Mouse (Mus musculus): ENCODE measurements around the gene Bnip1. TPM values are rescaled to one million over a fixed set of nuclear protein-coding genes. Genes with fewer than 3 reads are reported as not detected.

The Bnip1 gene
- polyA plus RNA-seq (2015; fragmentation: Illumina TruSeq; extraction: RNeasy Lipid Tissue Mini Kit (QIAGEN cat#74804); ENCODE audit: insufficient read depth, low replicate concordance): 46.1 TPM

DNA sequence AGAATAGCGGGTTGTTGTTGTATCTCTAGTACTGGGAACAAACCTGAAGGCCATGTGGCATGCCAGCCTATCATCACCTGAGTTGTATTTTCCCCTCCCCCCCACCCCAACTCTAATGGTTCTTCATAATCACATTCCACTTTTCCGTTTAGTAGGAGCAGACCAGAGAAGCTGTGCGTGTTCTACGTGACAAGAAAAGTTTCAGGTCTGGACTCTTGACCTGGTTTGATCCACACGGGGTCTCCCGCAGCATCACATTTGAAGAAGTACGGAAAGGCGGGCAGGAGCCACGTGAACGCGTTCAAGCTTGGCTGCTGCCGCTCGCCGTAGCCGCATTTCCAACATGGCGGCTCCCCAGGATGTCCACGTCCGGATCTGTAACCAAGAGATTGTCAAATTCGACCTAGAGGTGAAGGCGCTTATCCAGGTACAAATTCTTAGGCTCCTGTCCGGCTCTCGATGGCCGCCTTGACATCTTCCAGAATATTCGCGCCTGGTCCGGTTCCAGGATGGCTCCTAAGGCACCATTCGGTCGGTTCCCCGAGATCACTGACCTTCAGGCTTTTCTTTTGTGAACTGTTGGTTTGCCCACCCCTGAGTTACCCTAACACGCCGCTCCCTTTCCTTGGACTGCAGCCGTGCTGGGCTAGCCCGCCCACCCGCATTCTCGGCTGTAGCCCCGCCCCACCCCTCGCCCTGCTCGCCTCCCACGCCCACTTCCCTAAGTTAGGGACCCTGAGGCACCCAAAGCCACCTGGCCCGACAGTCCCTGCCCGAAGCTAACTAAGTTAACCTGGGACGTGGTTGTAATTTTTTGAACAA is at the start of gene Bnip1:
TSS of gene Bnip1 (plus strand) at position 317 of the 822 bp plus-strand sequence.

Other genes starting within 250 kb of the Bnip1 start
- 31.6 TPM for gene Ergic1, start 219.6 kb upstream of the Bnip1 start, polyA plus RNA-seq (2015; fragmentation: Illumina TruSeq; extraction: RNeasy Lipid Tissue Mini Kit (QIAGEN cat#74804); ENCODE audit: insufficient read depth, low replicate concordance)
- gene Dusp1, start 218.9 kb upstream of the Bnip1 start, polyA plus RNA-seq (2015; fragmentation: Illumina TruSeq; extraction: RNeasy Lipid Tissue Mini Kit (QIAGEN cat#74804); ENCODE audit: insufficient read depth, low replicate concordance): 38.0 TPM
- gene Atp6v0e, start 117.8 kb upstream of the Bnip1 start, polyA plus RNA-seq (2015; fragmentation: Illumina TruSeq; extraction: RNeasy Lipid Tissue Mini Kit (QIAGEN cat#74804); ENCODE audit: insufficient read depth, low replicate concordance): 181 TPM
- gene Crebrf, start 65.4 kb upstream of the Bnip1 start, polyA plus RNA-seq (2015; fragmentation: Illumina TruSeq; extraction: RNeasy Lipid Tissue Mini Kit (QIAGEN cat#74804); ENCODE audit: insufficient read depth, low replicate concordance): 61.7 TPM
- not detected for gene Nkx2-5, start 63.9 kb downstream of the Bnip1 start, polyA plus RNA-seq (2015; fragmentation: Illumina TruSeq; extraction: RNeasy Lipid Tissue Mini Kit (QIAGEN cat#74804); ENCODE audit: insufficient read depth, low replicate concordance)
- 2.3 TPM for gene Kifc5b, start 136.0 kb downstream of the Bnip1 start, polyA plus RNA-seq (2015; fragmentation: Illumina TruSeq; extraction: RNeasy Lipid Tissue Mini Kit (QIAGEN cat#74804); ENCODE audit: insufficient read depth, low replicate concordance)
- gene Phf1, start 152.0 kb downstream of the Bnip1 start, polyA plus RNA-seq (2015; fragmentation: Illumina TruSeq; extraction: RNeasy Lipid Tissue Mini Kit (QIAGEN cat#74804); ENCODE audit: insufficient read depth, low replicate concordance): 41.9 TPM
- gene Cuta, start 158.5 kb downstream of the Bnip1 start, polyA plus RNA-seq (2015; fragmentation: Illumina TruSeq; extraction: RNeasy Lipid Tissue Mini Kit (QIAGEN cat#74804); ENCODE audit: insufficient read depth, low replicate concordance): 59.0 TPM
- gene Syngap1, start 160.2 kb downstream of the Bnip1 start, polyA plus RNA-seq (2015; fragmentation: Illumina TruSeq; extraction: RNeasy Lipid Tissue Mini Kit (QIAGEN cat#74804); ENCODE audit: insufficient read depth, low replicate concordance): 2.5 TPM
- 29.6 TPM for gene Zbtb9, start 192.1 kb downstream of the Bnip1 start, polyA plus RNA-seq (2015; fragmentation: Illumina TruSeq; extraction: RNeasy Lipid Tissue Mini Kit (QIAGEN cat#74804); ENCODE audit: insufficient read depth, low replicate concordance)
- 23.5 TPM for gene Bak1, start 247.9 kb downstream of the Bnip1 start, polyA plus RNA-seq (2015; fragmentation: Illumina TruSeq; extraction: RNeasy Lipid Tissue Mini Kit (QIAGEN cat#74804); ENCODE audit: insufficient read depth, low replicate concordance)